Mouse (Mus musculus) c-Kit-positive CD71-positive TER-119-positive erythroid progenitor cells, embryonic 14.5 days (primary cell): Measurements from ENCODE around the gene Gm20865.
"Not testable (repeated sequence)": the region's sequence is repeated elsewhere in the genome, so short reads cannot be mapped to it uniquely, and the experiment has no call there.

Experiments used
- DNase-seq: peaks from one replicate; pipeline ENCODE4 v3.0.0-alpha.2; 2013; ENCODE audit warnings: low spot score

Gm20865 gene

GRCm38 (mm10) chrY:21241275-21241674 is at the start of gene Gm20865:
Gm20865 (plus strand) TSS chrY:21241575.
- not testable (repeated sequence) for DNase-seq
